Mouse (Mus musculus): Measurements from ENCODE around the gene Crtap.
"Not testable (repeated sequence)": the region's sequence is repeated elsewhere in the genome, so short reads cannot be mapped to it uniquely, and the experiment has no call there.

Gene Crtap

GRCm38 (mm10) chr9:114394677-114395076, 4.2 kb upstream of the Crtap start:
- no peak for DNase-seq (ENCODE audit: low spot score)

GRCm38 (mm10) chr9:114394136-114394535, 3.7 kb upstream of the Crtap start:
- not testable (repeated sequence) for DNase-seq (ENCODE audit: low spot score)

- DNase-seq (ENCODE audit: low spot score) = no peak
Measured at GRCm38 (mm10) chr9:114390749-114391075, 237 bp upstream of the Crtap start.

- DNase-seq (ENCODE audit: low spot score) = no peak
Measured at GRCm38 (mm10) chr9:114389371-114389904, 1.0 kb downstream of the Crtap start.

- no peak for DNase-seq (ENCODE audit: low spot score)
Measured at GRCm38 (mm10) chr9:114388701-114389370, 1.6 kb downstream of the Crtap start.

GRCm38 (mm10) chr9:114388288-114388687, 2.2 kb downstream of the Crtap start:
- DNase-seq (ENCODE audit: low spot score) = no peak

GRCm38 (mm10) chr9:114387086-114387485, 3.4 kb downstream of the Crtap start:
- no peak for DNase-seq (ENCODE audit: low spot score)

- no peak for DNase-seq (ENCODE audit: low spot score)
Measured at GRCm38 (mm10) chr9:114385160-114385559, 5.3 kb downstream of the Crtap start.

- no peak for DNase-seq (ENCODE audit: low spot score)
Measured at GRCm38 (mm10) chr9:114384691-114385090, 5.8 kb downstream of the Crtap start.

GRCm38 (mm10) chr9:114382936-114383710, 7.4 kb downstream of the Crtap start:
- DNase-seq (ENCODE audit: low spot score) = no peak

- DNase-seq (ENCODE audit: low spot score) = no peak
Measured at GRCm38 (mm10) chr9:114380881-114381733, 9.4 kb downstream of the Crtap start.

GRCm38 (mm10) chr9:114379871-114380270, 10.6 kb downstream of the Crtap start:
- DNase-seq (ENCODE audit: low spot score) = no peak

- DNase-seq (ENCODE audit: low spot score) = no peak
Measured at GRCm38 (mm10) chr9:114377168-114377567, 13.3 kb downstream of the Crtap start.

- no peak for DNase-seq (ENCODE audit: low spot score)
Measured at GRCm38 (mm10) chr9:114375276-114375962, 15.1 kb downstream of the Crtap start.

GRCm38 (mm10) chr9:114371717-114372116, 18.8 kb downstream of the Crtap start:
- not testable (repeated sequence) for DNase-seq (ENCODE audit: low spot score)

- DNase-seq (ENCODE audit: low spot score) = not testable (repeated sequence)
Measured at GRCm38 (mm10) chr9:114369389-114369788, 21.1 kb downstream of the Crtap start.

GRCm38 (mm10) chr9:114368471-114368858, 22.0 kb downstream of the Crtap start:
- no peak for DNase-seq (ENCODE audit: low spot score)

GRCm38 (mm10) chr9:114367783-114368470, 22.5 kb downstream of the Crtap start:
- peak; percentile 62 for DNase-seq (ENCODE audit: low spot score)

GRCm38 (mm10) chr9:114329855-114330254, 60.6 kb downstream of the Crtap start, which contains the start of gene Bcl2a1c:
Bcl2a1c (plus strand) TSS chr9:114330135.
- DNase-seq (ENCODE audit: low spot score) = not testable (repeated sequence)

GRCm38 (mm10) chr9:114328332-114328731, 62.1 kb downstream of the Crtap start:
- not testable (repeated sequence) for DNase-seq (ENCODE audit: low spot score)

Data from ovary, postnatal 10 days (tissue).